Mouse (Mus musculus) C2C12 (cell line): ENCODE measurements around the gene Itga7. TPM values are rescaled to one million over a fixed set of nuclear protein-coding genes. Genes with fewer than 3 reads are reported as not detected.

Source experiments
- H3K27me3 ChIP-seq: one replicate; pipeline ENCODE4 v1.6.1; 2011; ENCODE audit not compliant: control insufficient read depth, insufficient read depth, insufficient read length
- H3K36me3 ChIP-seq: one replicate; pipeline ENCODE4 v1.6.1; 2011; ENCODE audit not compliant: control insufficient read depth, insufficient read depth
- H3K4me3 ChIP-seq: one replicate; pipeline ENCODE4 v1.5.1; 2011; ENCODE audit warnings: mild to moderate bottlenecking, control low read depth; ENCODE audit not compliant: poor library complexity, insufficient read depth, severe bottlenecking
- H3K79me2 ChIP-seq: one replicate; pipeline ENCODE4 v1.6.1; 2011; ENCODE audit not compliant: control insufficient read depth, insufficient read depth
- H3K79me3 ChIP-seq: one replicate; pipeline ENCODE4 v1.6.1; 2011; ENCODE audit warnings: low read depth, control low read depth
- H3ac ChIP-seq: one replicate; pipeline ENCODE3; 2011; ENCODE audit warnings: low read depth; ENCODE audit not compliant: control insufficient read depth, insufficient read length
- CEBPB ChIP-seq: IDR thresholded peaks from one replicate; pipeline ENCODE4 v1.6.1; 2011; ENCODE audit warnings: low read depth, mild to moderate bottlenecking, control low read depth, moderate library complexity
- CTCF ChIP-seq: IDR thresholded peaks from one replicate; pipeline ENCODE4 v1.5.1; 2011; ENCODE audit not compliant: control insufficient read depth, insufficient read depth, insufficient read length
- FOSL1 ChIP-seq: IDR thresholded peaks from one replicate; pipeline ENCODE4 v1.8.0; 2011; ENCODE audit warnings: mild to moderate bottlenecking, low read length; ENCODE audit not compliant: poor library complexity, insufficient read depth, severe bottlenecking
- MAX ChIP-seq: IDR thresholded peaks from one replicate; pipeline ENCODE4 v1.6.1; 2011; ENCODE audit warnings: mild to moderate bottlenecking, control low read depth
- MYOD1 ChIP-seq: IDR thresholded peaks from one replicate; pipeline ENCODE4 v1.6.1; 2011; ENCODE audit warnings: low read depth; ENCODE audit not compliant: control insufficient read depth, insufficient read length
- MYOG ChIP-seq: IDR thresholded peaks from one replicate; pipeline ENCODE4 v1.6.1; 2011; ENCODE audit not compliant: control insufficient read depth, insufficient read length; ENCODE audit errors: extremely low read depth
- USF1 ChIP-seq: IDR thresholded peaks from one replicate; pipeline ENCODE4 v1.6.1; 2011; ENCODE audit warnings: low read depth, mild to moderate bottlenecking, control low read depth, moderate library complexity
- polyA plus RNA-seq: library from polyadenylated mRNA; unstranded; fragments of >200 nt; fragmentation: generic; extraction: Trizol; gene quantifications from one replicate; pipeline ENCODE4 v1.2.1, GENCODE M21; 2012; ENCODE audit warnings: missing spikeins

Gene Itga7
- polyA plus RNA-seq, 1 experiment = 100 TPM

- Histone ChIP-seq H3K36me3 (no peaks in the 10 kb centered on the region), H3ac (no peak overlapping the region), H3K4me3 (no peak overlapping the region), H3K79me2 (no peaks in the 10 kb centered on the region), H3K27me3 (no peaks in the 10 kb centered on the region), H3K79me3 (no peaks in the 10 kb centered on the region)
- TF ChIP-seq CEBPB (no peak), USF1 (no peak), MYOG (no peak), FOSL1 (no peak), CTCF (no peak), MYOD1 (no peak), MAX (no peak)
Measured at GRCm38 (mm10) chr10:128995796-128996195, 62.2 kb downstream of the Itga7 start.

GRCm38 (mm10) chr10:128996523-128997040 is 63.0 kb downstream of the Itga7 start:
- no peaks in the 10 kb centered on the region for H3K36me3 ChIP-seq
- no peaks in the 10 kb centered on the region for H3K79me3 ChIP-seq
- TF ChIP-seq MYOD1 = no peak
- no peaks in the 10 kb centered on the region for H3K79me2 ChIP-seq
- H3K4me3 ChIP-seq = no peak overlapping the region
- no peaks in the 10 kb centered on the region for H3K27me3 ChIP-seq
- no peak overlapping the region for H3ac ChIP-seq

GRCm38 (mm10) chr10:129004032-129004920 is 70.7 kb downstream of the Itga7 start:
- TF ChIP-seq CEBPB (peak; percentile 29), FOSL1 (no peak)
- H3ac ChIP-seq = no peak overlapping the region
- no peaks in the 10 kb centered on the region for H3K79me2 ChIP-seq
- H3K27me3 ChIP-seq = no peaks in the 10 kb centered on the region
- H3K4me3 ChIP-seq = no peak overlapping the region
- H3K36me3 ChIP-seq = no peaks in the 10 kb centered on the region
- H3K79me3 ChIP-seq = no peaks in the 10 kb centered on the region

Other genes with a start within 250 kb of the Itga7 start
- gene Rab5b, start 237.6 kb upstream of the Itga7 start, polyA plus RNA-seq = 27.0 TPM
- gene Pmel, start 229.6 kb upstream of the Itga7 start, polyA plus RNA-seq = 0.16 TPM
- 34.7 TPM for gene Cdk2, start 228.8 kb upstream of the Itga7 start, polyA plus RNA-seq
- gene Dgka, start 189.0 kb upstream of the Itga7 start, polyA plus RNA-seq = 7.3 TPM
- gene Pym1, start 185.9 kb upstream of the Itga7 start, polyA plus RNA-seq = 38.0 TPM
- 1.7 TPM for gene Mmp19, start 142.9 kb upstream of the Itga7 start, polyA plus RNA-seq
- gene Dnajc14, start 129.8 kb upstream of the Itga7 start, polyA plus RNA-seq = 31.2 TPM
- gene Tmem198b, start 129.4 kb upstream of the Itga7 start, polyA plus RNA-seq = 15.1 TPM
- 56.6 TPM for gene Sarnp, start 116.5 kb upstream of the Itga7 start, polyA plus RNA-seq
- 41.1 TPM for gene Ormdl2, start 112.2 kb upstream of the Itga7 start, polyA plus RNA-seq
- gene Gdf11, start 42.1 kb upstream of the Itga7 start, polyA plus RNA-seq = 17.0 TPM
- 2,043 TPM for gene Cd63, start 32.8 kb upstream of the Itga7 start, polyA plus RNA-seq
- 12.6 TPM for gene Rdh5, start 10.9 kb upstream of the Itga7 start, polyA plus RNA-seq
- 204 TPM for gene Bloc1s1, start 9.8 kb upstream of the Itga7 start, polyA plus RNA-seq
- gene Mettl7b, start 27.2 kb downstream of the Itga7 start, polyA plus RNA-seq = not detected
- not detected for gene Olfr9, start 55.6 kb downstream of the Itga7 start, polyA plus RNA-seq
- gene Olfr763, start 77.0 kb downstream of the Itga7 start, polyA plus RNA-seq = not detected
- gene Olfr764-ps1, start 106.1 kb downstream of the Itga7 start, polyA plus RNA-seq = not detected
- gene Olfr765, start 116.2 kb downstream of the Itga7 start, polyA plus RNA-seq = not detected
- gene Olfr766-ps1, start 135.2 kb downstream of the Itga7 start, polyA plus RNA-seq = not detected
- not detected for gene Olfr767, start 149.1 kb downstream of the Itga7 start, polyA plus RNA-seq
- not detected for gene Olfr768, start 165.6 kb downstream of the Itga7 start, polyA plus RNA-seq
- not detected for gene Olfr769, start 184.0 kb downstream of the Itga7 start, polyA plus RNA-seq
- gene Olfr770, start 205.2 kb downstream of the Itga7 start, polyA plus RNA-seq = not detected
- gene Olfr771, start 230.9 kb downstream of the Itga7 start, polyA plus RNA-seq = not detected
- not detected for gene Olfr772, start 244.1 kb downstream of the Itga7 start, polyA plus RNA-seq